8 mouse cellular contexts compared by ENCODE assay signal in the genomic region with DNA sequence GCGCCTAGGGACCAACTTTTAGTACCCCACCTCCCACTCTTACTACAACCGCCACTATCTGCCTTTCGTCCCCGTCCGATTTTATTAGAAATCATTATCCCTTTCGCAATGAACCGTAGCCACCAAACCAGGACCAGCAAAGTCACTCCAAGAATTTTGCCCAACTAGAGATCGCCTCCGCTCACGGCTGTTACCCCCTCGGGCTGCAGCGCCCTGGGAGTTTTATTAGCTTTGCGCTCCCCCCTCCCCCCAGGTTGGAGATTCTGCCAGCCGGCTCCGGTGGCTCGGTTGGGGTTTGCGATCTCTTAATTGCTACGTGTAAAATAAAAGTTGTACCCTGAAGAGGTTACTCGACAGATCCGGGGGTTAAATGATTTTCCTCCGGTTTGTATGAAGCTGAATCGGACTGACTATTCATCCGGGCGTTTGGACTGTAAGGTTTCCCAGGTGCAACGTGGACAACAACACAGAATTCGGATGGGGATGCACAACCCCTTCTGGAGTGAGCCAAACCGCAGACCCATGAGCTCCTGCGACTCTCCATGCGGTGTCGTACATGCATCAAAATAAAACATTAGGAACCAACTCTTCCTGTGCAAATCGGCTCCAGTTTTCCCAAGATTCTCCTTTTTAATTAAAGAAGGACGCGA. TPM values are rescaled to one million over a fixed set of nuclear protein-coding genes. Genes with fewer than 3 reads are reported as not detected.
DNase-seq lines count a peak whose midpoint lies in the region; ATAC-seq and TF ChIP-seq lines count a peak whose summit lies in the region.

No protein-coding gene starts in this region.

- WGBS in kidney, postnatal 0 days = under 1% methylated on average over 33 of the region's 33 CpGs
- WGBS in forebrain, embryonic 10.5 days = under 1% methylated on average over 33 of the region's 33 CpGs
- WGBS in limb, embryonic 13.5 days = under 1% methylated on average over 33 of the region's 33 CpGs
- 2% methylated on average over 33 of the region's 33 CpGs for WGBS in stomach, embryonic 14.5 days

- peak overlapping the region; percentile 55 for H3K4me3 ChIP-seq in kidney, postnatal 0 days (replicated peaks; ENCODE audit: low read depth, low read length)
- H3K4me3 ChIP-seq in forebrain, embryonic 10.5 days = peak overlapping the region; percentile 63
- H3K4me3 ChIP-seq in limb, embryonic 13.5 days = peak overlapping the region; percentile 59
- peak overlapping the region; percentile 28; the same call in 1 of the 2 replicates for H3K4me3 ChIP-seq in stomach, embryonic 14.5 days (ENCODE audit: low read depth, low read length)

- no peak for DNase-seq in kidney, postnatal 0 days (ENCODE audit: low spot score)
- no peak for DNase-seq in kidney, adult 8-10 months
- peak; percentile 44 for DNase-seq in forebrain, embryonic 10.5 days (ENCODE audit: extremely low spot score, low spot score)
- DNase-seq in left cerebral cortex, postnatal 4 days = no peak
- no peak for DNase-seq in left cerebral cortex, adult 8-10 months (ENCODE audit: low spot score in 2 of 2)

- no peaks in the 10 kb centered on the region for H3K9me3 ChIP-seq in kidney, postnatal 0 days (replicated peaks; ENCODE audit: low read length)
- no peaks in the 10 kb centered on the region for H3K9me3 ChIP-seq in forebrain, embryonic 10.5 days
- no peaks in the 10 kb centered on the region for H3K9me3 ChIP-seq in limb, embryonic 13.5 days
- no peaks in the 10 kb centered on the region for H3K9me3 ChIP-seq in stomach, embryonic 14.5 days (ENCODE audit: control insufficient read depth, low read depth, low read length)

- no peaks in the 10 kb centered on the region for H3K36me3 ChIP-seq in kidney, postnatal 0 days (ENCODE audit: insufficient read depth, low read length)
- H3K36me3 ChIP-seq in forebrain, embryonic 10.5 days (replicated peaks) = no peaks in the 10 kb centered on the region
- H3K36me3 ChIP-seq in limb, embryonic 13.5 days = no peaks in the 10 kb centered on the region
- no peaks in the 10 kb centered on the region for H3K36me3 ChIP-seq in stomach, embryonic 14.5 days (ENCODE audit: control insufficient read depth, insufficient read depth, low read length)

- peak overlapping the region; percentile 83 for H3K4me2 ChIP-seq in kidney, postnatal 0 days (ENCODE audit: low read length)
- peak overlapping the region; percentile 71 for H3K4me2 ChIP-seq in limb, embryonic 13.5 days (replicated peaks)
- peak overlapping the region; percentile 44; the same call in 1 of the 2 replicates for H3K4me2 ChIP-seq in stomach, embryonic 14.5 days (replicated peaks; ENCODE audit: low read depth, low read length)

- ATAC-seq in kidney, postnatal 0 days (replicated peaks; ENCODE audit: low FRiP score, low read depth) = no peak
- no peak for ATAC-seq in limb, embryonic 13.5 days (ENCODE audit: low FRiP score, low read depth)
- ATAC-seq in stomach, embryonic 14.5 days (ENCODE audit: insufficient number of reproducible peaks, insufficient read depth, low FRiP score, low read depth) = no peak
- ATAC-seq in erythroid progenitor cell, adult 5-6 weeks (replicated peaks; ENCODE audit: low FRiP score, poor library complexity, severe bottlenecking) = no peak

- H3K27me3 ChIP-seq in kidney, postnatal 0 days (ENCODE audit: insufficient read depth, low read length) = peaks cover 80% of the 10 kb centered on the region
- H3K27me3 ChIP-seq in forebrain, embryonic 10.5 days (ENCODE audit: poor library complexity, severe bottlenecking) = peaks cover 99% of the 10 kb centered on the region
- H3K27me3 ChIP-seq in limb, embryonic 13.5 days = peaks cover 81% of the 10 kb centered on the region
- peaks cover 60% of the 10 kb centered on the region for H3K27me3 ChIP-seq in stomach, embryonic 14.5 days (ENCODE audit: control insufficient read depth, insufficient read depth, low read length)

- peak overlapping the region; percentile 47; the same call in 1 of the 2 replicates for H3K27ac ChIP-seq in kidney, postnatal 0 days
- H3K27ac ChIP-seq in forebrain, embryonic 10.5 days = no peak overlapping the region
- H3K27ac ChIP-seq in limb, embryonic 13.5 days = no peak overlapping the region; the same call in 1 of the 2 replicates
- no peak overlapping the region for H3K27ac ChIP-seq in stomach, embryonic 14.5 days (ENCODE audit: low read length)

- no peak for TF ChIP-seq CTCF in kidney, postnatal 0 days (IDR thresholded peaks at IDR 0.05; ENCODE audit: low read depth)

- 0 out of 2 replicates have a peak overlapping the region, but pooled peaks have one; percentile 38 for H3K9ac ChIP-seq in kidney, postnatal 0 days (ENCODE audit: low read depth, low read length)
- peak overlapping the region; percentile 84 for H3K9ac ChIP-seq in limb, embryonic 13.5 days
- no peak overlapping the region for H3K9ac ChIP-seq in stomach, embryonic 14.5 days (replicated peaks; ENCODE audit: low read depth, low read length)

- intact Hi-C loops in left cerebral cortex, postnatal 4 days (cut with DNase I) = loop anchor here (5.0 kb wide), 1 partner anchor 1552 kb away; no protein-coding TSS in a partner anchor

- peaks cover 6% of the 10 kb centered on the region for H3K4me1 ChIP-seq in kidney, postnatal 0 days (replicated peaks; ENCODE audit: insufficient read depth, low read length)
- peaks cover 72% of the 10 kb centered on the region for H3K4me1 ChIP-seq in forebrain, embryonic 10.5 days
- H3K4me1 ChIP-seq in limb, embryonic 13.5 days = peaks cover 37% of the 10 kb centered on the region
- 0 out of 2 replicates have a peak, but pooled peaks cover 4% of the 10 kb centered on the region for H3K4me1 ChIP-seq in stomach, embryonic 14.5 days (ENCODE audit: control insufficient read depth, insufficient read depth, low read length)

RNA-seq across cellular contexts. Expression of a gene that starts 3.7 kb away (rescaled TPM):
- 2.5 and 2.9 TPM in 2 replicates for polyA plus RNA-seq in kidney, postnatal 0 days (2015; fragmentation: Nextera tagmentation; extraction: Ambion mirVana)
- polyA plus RNA-seq in forebrain, embryonic 10.5 days (2016; fragmentation: Nextera tagmentation; extraction: Ambion mirVana) = 5.1 and 5.3 TPM in 2 replicates
- 8.3 and 9.5 TPM in 2 replicates for polyA plus RNA-seq in limb, embryonic 13.5 days (2015; fragmentation: Nextera tagmentation; extraction: Ambion mirVana)
- 0.94 and 1.2 TPM in 2 replicates for polyA plus RNA-seq in stomach, embryonic 14.5 days (2014; fragmentation: Nextera tagmentation; extraction: Ambion mirVana)
- total RNA-seq in left cerebral cortex, postnatal 4 days (2021) = under 1 TPM; 0.32 to 0.66 TPM
- total RNA-seq in erythroid progenitor cell, adult 5-6 weeks (2015; ENCODE audit: low replicate concordance) = not detected in 2 replicates
- total RNA-seq in erythroid progenitor cell, adult 5-6 weeks (2017; ENCODE audit: low replicate concordance) = not detected in 2 replicates
- 1 to 10 TPM in 1 of 4 experiments, under 1 TPM in 3; 0.58 to 1.1 (median 0.60) TPM for total RNA-seq in left cerebral cortex, adult 8-10 months (2022)
